Mouse (Mus musculus): ENCODE measurements around the gene Serpinb9b. TPM values are rescaled to one million over a fixed set of nuclear protein-coding genes. Genes with fewer than 3 reads are reported as not detected.
"Not testable (repeated sequence)": the region's sequence is repeated elsewhere in the genome, so short reads cannot be mapped to it uniquely, and the experiment has no call there.

The Serpinb9b gene
- polyA plus RNA-seq, 1 experiment from 2014 or later, result 0.25 TPM

DNA sequence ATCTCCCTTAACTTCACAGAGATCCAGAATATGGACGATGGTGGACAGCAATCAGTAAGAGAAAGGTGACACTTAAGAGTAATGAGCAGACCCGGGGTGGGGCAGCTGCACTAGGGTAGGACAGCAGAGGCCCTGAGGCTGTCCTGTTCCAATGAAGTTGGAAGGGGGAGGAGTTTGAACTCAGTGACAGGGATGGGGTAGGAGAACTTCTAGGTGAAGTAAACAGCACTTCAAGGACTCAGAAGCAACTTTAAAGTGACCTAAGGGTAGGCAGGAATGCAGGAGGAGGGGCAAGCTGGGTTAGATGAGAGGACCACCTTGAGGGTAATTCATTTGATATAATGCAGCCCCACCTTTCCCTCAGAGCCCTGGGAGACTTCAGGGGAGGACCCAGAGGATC, 930 bp downstream of the Serpinb9b start:
- no peaks in the 10 kb centered on the region for H3K4me1 ChIP-seq (ENCODE audit: control insufficient read depth, insufficient read depth, low read length)
- no peaks in the 10 kb centered on the region for H3K27me3 ChIP-seq (replicated peaks; ENCODE audit: control insufficient read depth, insufficient read depth, low read length)
- DNase-seq (ENCODE audit: low spot score) (no peak), ATAC-seq (no peak)
- no peaks in the 10 kb centered on the region for H3K9me3 ChIP-seq (replicated peaks; ENCODE audit: control insufficient read depth, low read length)
- 79% methylated on average over 2 of the region's 2 CpGs for WGBS
- no peak overlapping the region for H3K4me3 ChIP-seq (ENCODE audit: low read depth, low read length)
- H3K27ac ChIP-seq (ENCODE audit: low read depth, low read length), result no peak overlapping the region
- H3K4me2 ChIP-seq (ENCODE audit: low read length), result no peak overlapping the region
- H3K9ac ChIP-seq (ENCODE audit: low read length), result no peak overlapping the region
- no peaks in the 10 kb centered on the region for H3K36me3 ChIP-seq (ENCODE audit: control insufficient read depth, insufficient read depth, low read length)

DNA sequence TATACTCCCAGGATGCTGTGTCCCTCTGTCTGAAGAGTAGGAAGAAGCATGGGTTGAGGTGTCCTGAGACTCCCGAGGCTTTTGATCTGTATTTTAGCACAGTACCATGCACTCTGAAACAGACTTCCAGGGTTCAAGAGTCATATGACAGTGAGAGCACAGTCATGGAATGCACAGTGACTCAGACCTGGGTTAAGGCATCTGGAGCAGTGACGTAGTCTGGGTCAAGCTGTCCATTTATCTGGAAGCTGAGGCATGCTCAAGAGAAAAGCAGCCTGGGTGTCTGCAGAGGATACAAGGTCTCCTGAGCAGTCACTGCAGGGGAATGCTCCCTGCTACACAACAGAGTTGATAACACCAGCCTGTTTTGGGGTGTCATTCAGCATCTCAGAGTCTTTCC, 1.3 kb downstream of the Serpinb9b start:
- Histone ChIP-seq H3K4me3 (ENCODE audit: low read depth, low read length) (no peak overlapping the region), H3K4me1 (ENCODE audit: control insufficient read depth, insufficient read depth, low read length) (no peaks in the 10 kb centered on the region), H3K9ac (ENCODE audit: low read length) (no peak overlapping the region), H3K9me3 (replicated peaks; ENCODE audit: control insufficient read depth, low read length) (no peaks in the 10 kb centered on the region), H3K36me3 (ENCODE audit: control insufficient read depth, insufficient read depth, low read length) (no peaks in the 10 kb centered on the region), H3K4me2 (ENCODE audit: low read length) (no peak overlapping the region), H3K27ac (ENCODE audit: low read depth, low read length) (no peak overlapping the region), H3K27me3 (replicated peaks; ENCODE audit: control insufficient read depth, insufficient read depth, low read length) (no peaks in the 10 kb centered on the region)
- 89% methylated on average over 2 of the region's 2 CpGs for WGBS
- ATAC-seq, result no peak
- DNase-seq (ENCODE audit: low spot score), result no peak

- WGBS, result 98% methylated on average over 2 of the region's 2 CpGs
- not testable (repeated sequence) for H3K4me2 ChIP-seq (ENCODE audit: low read length); H3K27me3 ChIP-seq (replicated peaks; ENCODE audit: control insufficient read depth, insufficient read depth, low read length); ATAC-seq; H3K9ac ChIP-seq (ENCODE audit: low read length); H3K36me3 ChIP-seq (ENCODE audit: control insufficient read depth, insufficient read depth, low read length); DNase-seq (ENCODE audit: low spot score); H3K9me3 ChIP-seq (replicated peaks; ENCODE audit: control insufficient read depth, low read length); H3K4me1 ChIP-seq (ENCODE audit: control insufficient read depth, insufficient read depth, low read length); H3K4me3 ChIP-seq (ENCODE audit: low read depth, low read length); H3K27ac ChIP-seq (ENCODE audit: low read depth, low read length)
Observed at GRCm38 (mm10) chr13:33029478-33029877, 2.3 kb downstream of the Serpinb9b start.

DNA sequence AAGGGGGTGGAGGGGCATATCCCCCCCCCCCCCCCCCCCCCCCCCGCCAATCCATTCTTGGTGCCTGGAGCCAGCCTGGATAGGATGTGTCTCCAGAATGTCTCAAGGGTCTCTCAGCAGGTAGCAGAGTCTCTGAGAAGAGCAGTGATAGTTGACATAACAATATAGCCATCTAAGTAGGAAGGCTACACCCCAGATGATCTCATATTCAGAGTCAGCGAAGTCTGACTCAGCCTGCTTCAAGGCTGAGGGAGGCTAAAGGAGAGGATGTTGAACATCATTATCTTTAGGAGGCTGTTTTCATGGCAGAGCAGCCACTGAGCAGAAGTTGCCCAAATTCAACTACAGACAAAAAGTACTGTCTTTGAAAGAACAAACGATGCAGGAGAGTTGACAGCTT, 3.1 kb downstream of the Serpinb9b start:
- ATAC-seq (no peak), DNase-seq (ENCODE audit: low spot score) (no peak)
- Histone ChIP-seq H3K36me3 (ENCODE audit: control insufficient read depth, insufficient read depth, low read length) (no peaks in the 10 kb centered on the region), H3K27me3 (replicated peaks; ENCODE audit: control insufficient read depth, insufficient read depth, low read length) (no peaks in the 10 kb centered on the region), H3K9me3 (replicated peaks; ENCODE audit: control insufficient read depth, low read length) (no peaks in the 10 kb centered on the region), H3K4me1 (ENCODE audit: control insufficient read depth, insufficient read depth, low read length) (no peaks in the 10 kb centered on the region), H3K4me2 (ENCODE audit: low read length) (no peak overlapping the region), H3K27ac (ENCODE audit: low read depth, low read length) (no peak overlapping the region), H3K4me3 (ENCODE audit: low read depth, low read length) (no peak overlapping the region), H3K9ac (ENCODE audit: low read length) (no peak overlapping the region)
- 82% methylated on average over 2 of the region's 3 CpGs for WGBS

DNA sequence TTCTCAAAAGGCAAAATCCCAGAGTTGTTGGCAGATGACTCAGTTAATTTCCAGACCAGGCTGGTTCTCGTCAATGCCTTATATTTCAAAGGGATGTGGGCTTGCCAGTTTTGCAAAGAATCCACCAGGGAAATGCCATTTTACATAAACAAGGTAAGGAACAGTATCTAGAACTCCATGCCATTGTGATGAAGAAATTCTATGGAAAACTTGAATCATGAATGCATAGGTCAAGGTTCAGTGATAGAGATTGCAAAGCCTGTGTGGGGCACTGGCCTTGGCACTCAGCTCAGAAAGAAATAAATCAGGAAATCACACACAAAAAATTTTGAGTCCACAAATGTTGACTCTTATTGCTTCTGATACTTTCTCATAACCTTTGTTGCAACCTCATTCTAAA, 8.3 kb downstream of the Serpinb9b start:
- H3K27me3 ChIP-seq (replicated peaks; ENCODE audit: control insufficient read depth, insufficient read depth, low read length), result no peaks in the 10 kb centered on the region
- DNase-seq (ENCODE audit: low spot score), result no peak
- H3K9me3 ChIP-seq (replicated peaks; ENCODE audit: control insufficient read depth, low read length), result no peaks in the 10 kb centered on the region
- no peaks in the 10 kb centered on the region for H3K36me3 ChIP-seq (ENCODE audit: control insufficient read depth, insufficient read depth, low read length)
- no peak overlapping the region for H3K27ac ChIP-seq (ENCODE audit: low read depth, low read length)
- H3K4me3 ChIP-seq (ENCODE audit: low read depth, low read length), result no peak overlapping the region
- 88% methylated on average over 1 of the region's 1 CpGs for WGBS
- H3K4me2 ChIP-seq (ENCODE audit: low read length), result no peak overlapping the region
- H3K4me1 ChIP-seq (ENCODE audit: control insufficient read depth, insufficient read depth, low read length), result no peaks in the 10 kb centered on the region
- H3K9ac ChIP-seq (ENCODE audit: low read length), result no peak overlapping the region
- ATAC-seq, result no peak

DNA sequence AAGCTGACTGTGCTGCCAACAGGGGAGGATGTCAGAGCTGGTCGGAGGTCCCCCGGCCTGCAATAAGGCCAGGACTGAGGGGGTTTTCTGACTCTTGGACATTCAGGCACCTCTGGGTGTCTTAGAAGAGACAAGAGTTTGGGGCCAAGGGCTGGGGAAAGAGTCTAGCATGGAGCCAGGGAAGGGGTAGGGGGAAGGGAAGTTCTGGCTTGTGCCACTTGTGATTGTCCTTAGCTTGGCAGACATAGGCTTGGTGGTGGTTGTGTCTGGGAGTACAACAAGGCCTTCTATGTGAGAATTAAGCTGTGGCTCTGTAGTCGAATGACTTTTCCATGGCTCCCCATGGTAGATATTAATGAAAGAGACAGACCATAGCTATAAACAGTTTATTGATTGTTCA, 16.3 kb downstream of the Serpinb9b start:
- no peak for ATAC-seq

DNA sequence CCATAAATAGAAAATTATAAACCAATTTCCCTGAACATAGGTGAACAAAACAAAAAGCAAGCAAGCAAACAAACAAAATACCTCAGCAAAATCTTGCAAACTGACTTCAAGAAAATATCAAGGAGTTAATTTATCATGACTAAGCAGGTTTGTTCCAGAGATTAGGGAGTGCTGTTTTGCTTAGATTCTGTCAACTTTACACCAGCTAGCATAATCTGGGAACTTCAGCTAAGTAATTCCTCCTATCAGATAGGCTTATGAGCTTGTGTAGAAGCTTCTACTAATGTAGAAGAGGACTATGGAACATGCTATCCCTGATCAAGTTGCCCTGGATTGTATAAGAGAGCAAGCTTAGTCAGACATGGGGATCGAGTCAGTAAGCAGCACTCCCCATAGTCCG, 20.0 kb downstream of the Serpinb9b start:
- Histone ChIP-seq H3K27ac (ENCODE audit: low read depth, low read length) (no peak overlapping the region), H3K4me1 (ENCODE audit: control insufficient read depth, insufficient read depth, low read length) (no peaks in the 10 kb centered on the region), H3K9me3 (replicated peaks; ENCODE audit: control insufficient read depth, low read length) (no peaks in the 10 kb centered on the region), H3K4me3 (ENCODE audit: low read depth, low read length) (no peak overlapping the region), H3K9ac (ENCODE audit: low read length) (no peak overlapping the region), H3K27me3 (replicated peaks; ENCODE audit: control insufficient read depth, insufficient read depth, low read length) (no peaks in the 10 kb centered on the region), H3K36me3 (ENCODE audit: control insufficient read depth, insufficient read depth, low read length) (no peaks in the 10 kb centered on the region), H3K4me2 (ENCODE audit: low read length) (no peak overlapping the region)
- DNase-seq (ENCODE audit: low spot score) (no peak), ATAC-seq (no peak)
- WGBS, result 95% methylated on average over 2 of the region's 2 CpGs

More for the DNA sequence above, 16.3 kb downstream of the Serpinb9b start:
- Histone ChIP-seq H3K9me3 (replicated peaks; ENCODE audit: control insufficient read depth, low read length) (no peaks in the 10 kb centered on the region), H3K27me3 (replicated peaks; ENCODE audit: control insufficient read depth, insufficient read depth, low read length) (no peaks in the 10 kb centered on the region), H3K9ac (ENCODE audit: low read length) (no peak overlapping the region), H3K27ac (ENCODE audit: low read depth, low read length) (no peak overlapping the region), H3K36me3 (ENCODE audit: control insufficient read depth, insufficient read depth, low read length) (no peaks in the 10 kb centered on the region), H3K4me1 (ENCODE audit: control insufficient read depth, insufficient read depth, low read length) (no peaks in the 10 kb centered on the region), H3K4me3 (ENCODE audit: low read depth, low read length) (no peak overlapping the region), H3K4me2 (ENCODE audit: low read length) (no peak overlapping the region)
- no peak for DNase-seq (ENCODE audit: low spot score)
- 95% methylated on average over 3 of the region's 3 CpGs for WGBS

DNA sequence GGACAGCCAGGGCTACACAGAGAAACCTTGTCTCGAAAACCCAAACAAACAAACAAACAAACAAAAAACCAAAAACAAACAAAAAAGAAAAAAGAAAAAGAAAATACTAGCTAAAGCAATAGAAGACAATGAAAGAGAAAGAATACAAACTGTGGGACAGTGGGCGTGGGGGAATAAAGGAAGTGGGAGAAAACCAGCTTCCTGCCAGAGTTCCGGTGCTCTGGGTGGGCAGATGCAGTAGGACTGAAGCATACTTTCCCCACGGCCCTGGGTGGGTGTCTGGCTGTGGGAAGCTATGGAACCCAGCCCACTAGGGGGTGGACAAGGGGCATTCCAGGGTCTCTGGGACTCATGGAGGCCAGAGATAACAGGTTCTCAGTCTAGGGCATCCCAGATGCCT, 21.0 kb downstream of the Serpinb9b start:
- Histone ChIP-seq H3K4me3 (ENCODE audit: low read depth, low read length) (no peak overlapping the region), H3K27ac (ENCODE audit: low read depth, low read length) (no peak overlapping the region), H3K9ac (ENCODE audit: low read length) (no peak overlapping the region), H3K27me3 (replicated peaks; ENCODE audit: control insufficient read depth, insufficient read depth, low read length) (no peaks in the 10 kb centered on the region), H3K9me3 (replicated peaks; ENCODE audit: control insufficient read depth, low read length) (no peaks in the 10 kb centered on the region), H3K36me3 (ENCODE audit: control insufficient read depth, insufficient read depth, low read length) (no peaks in the 10 kb centered on the region), H3K4me2 (ENCODE audit: low read length) (no peak overlapping the region), H3K4me1 (ENCODE audit: control insufficient read depth, insufficient read depth, low read length) (no peaks in the 10 kb centered on the region)
- no peak for DNase-seq (ENCODE audit: low spot score)
- 75% methylated on average over 4 of the region's 4 CpGs for WGBS
- ATAC-seq, result no peak

- Histone ChIP-seq H3K27ac (ENCODE audit: low read depth, low read length) (no peak overlapping the region), H3K4me1 (ENCODE audit: control insufficient read depth, insufficient read depth, low read length) (no peaks in the 10 kb centered on the region), H3K4me2 (ENCODE audit: low read length) (no peak overlapping the region), H3K27me3 (replicated peaks; ENCODE audit: control insufficient read depth, insufficient read depth, low read length) (no peaks in the 10 kb centered on the region), H3K36me3 (ENCODE audit: control insufficient read depth, insufficient read depth, low read length) (no peaks in the 10 kb centered on the region), H3K9ac (ENCODE audit: low read length) (no peak overlapping the region), H3K4me3 (ENCODE audit: low read depth, low read length) (no peak overlapping the region), H3K9me3 (replicated peaks; ENCODE audit: control insufficient read depth, low read length) (no peaks in the 10 kb centered on the region)
- 72% methylated on average over 3 of the region's 3 CpGs for WGBS
- ATAC-seq (no peak), DNase-seq (ENCODE audit: low spot score) (no peak)
Observed at GRCm38 (mm10) chr13:33051697-33052096, 24.5 kb downstream of the Serpinb9b start.

DNA sequence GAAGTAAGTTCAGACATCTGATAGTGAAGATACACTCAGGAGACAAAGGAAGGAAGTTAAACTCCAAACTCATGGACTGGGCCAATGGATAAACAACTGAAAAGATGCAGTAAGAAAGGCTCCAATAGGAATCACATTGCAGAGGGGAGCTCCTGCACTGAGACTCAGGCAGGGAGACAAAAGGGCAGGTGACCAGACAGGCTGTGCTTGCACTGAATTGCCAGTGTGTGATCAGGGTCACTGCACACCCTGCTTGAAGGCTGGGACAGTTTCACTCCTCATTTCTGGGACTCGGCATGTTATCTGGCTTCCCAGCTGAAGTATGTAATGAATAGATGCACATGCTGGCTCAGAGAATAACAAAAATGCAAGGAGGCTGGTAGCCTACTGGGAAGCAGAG, 35.8 kb downstream of the Serpinb9b start:
- H3K27me3 ChIP-seq (replicated peaks; ENCODE audit: control insufficient read depth, insufficient read depth, low read length), result no peaks in the 10 kb centered on the region
- H3K27ac ChIP-seq (ENCODE audit: low read depth, low read length), result no peak overlapping the region
- H3K36me3 ChIP-seq (ENCODE audit: control insufficient read depth, insufficient read depth, low read length), result no peaks in the 10 kb centered on the region
- H3K4me3 ChIP-seq (ENCODE audit: low read depth, low read length), result no peak overlapping the region
- no peaks in the 10 kb centered on the region for H3K4me1 ChIP-seq (ENCODE audit: control insufficient read depth, insufficient read depth, low read length)
- DNase-seq (ENCODE audit: low spot score) (no peak), ATAC-seq (no peak)
- 76% methylated on average over 1 of the region's 1 CpGs for WGBS
- H3K9me3 ChIP-seq (replicated peaks; ENCODE audit: control insufficient read depth, low read length), result no peaks in the 10 kb centered on the region
- no peak overlapping the region for H3K9ac ChIP-seq (ENCODE audit: low read length)
- H3K4me2 ChIP-seq (ENCODE audit: low read length), result no peak overlapping the region

Data from forebrain, embryonic 14.5 days (tissue).